Mouse (Mus musculus) ES-E14 (cell line): ENCODE data around the gene Ldhc.

Source experiments
- CHD2 ChIP-seq: IDR thresholded peaks from 2 replicates; pipeline ENCODE4 v1.6.1; 2014; ENCODE audit warnings: mild to moderate bottlenecking, low read depth, low read length, inconsistent platforms
- HCFC1 ChIP-seq: IDR thresholded peaks from 2 replicates; pipeline ENCODE4 v1.6.1; 2012; ENCODE audit warnings: low read length, inconsistent platforms, borderline replicate concordance; ENCODE audit not compliant: insufficient read depth

DNA sequence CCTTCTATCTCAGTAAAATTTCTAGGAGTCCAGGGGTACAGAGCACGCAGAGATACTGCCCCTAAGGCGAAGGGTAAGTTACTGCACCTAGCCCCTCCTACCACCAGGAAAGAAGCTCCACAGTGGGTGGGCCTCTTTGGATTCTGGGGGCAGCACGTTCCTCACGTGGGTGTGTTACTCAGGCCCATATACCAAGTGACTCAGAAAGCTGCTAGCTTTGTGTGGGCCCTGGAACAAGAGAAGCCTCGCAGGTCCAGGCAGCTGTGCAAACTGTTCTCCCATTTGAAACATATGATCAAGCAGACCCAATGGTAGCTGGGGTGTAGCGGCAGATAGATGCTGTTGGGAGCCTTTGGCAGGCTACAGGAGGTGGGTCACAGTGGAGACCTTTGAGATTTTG is 2.0 kb upstream of the Ldhc start:
- no peak for TF ChIP-seq CHD2
- no peak for TF ChIP-seq HCFC1
